Mouse (Mus musculus) midbrain, embryonic 12.5 days (tissue): ENCODE results near the gene Rbm12. TPM values are rescaled to one million over a fixed set of nuclear protein-coding genes. Genes with fewer than 3 reads are reported as not detected.

ENCODE experiments used
- ATAC-seq: fragments of 200-750 bp; cut with Nextera tagmentation; 2 replicates; pipeline ENCODE4 v1.8.0; 2017; ENCODE audit warnings: low read depth, moderate TSS enrichment, moderate library complexity; ENCODE audit not compliant: low FRiP score
- H3K27ac ChIP-seq: fragments of 300-500 bp; sonication (generic); replicated peaks from 2 replicates; pipeline ENCODE4 v1.5.1; 2016; ENCODE audit warnings: mild to moderate bottlenecking
- H3K27me3 ChIP-seq: fragments of 300-500 bp; sonication (generic); 2 replicates; pipeline ENCODE4 v1.6.1; 2016; ENCODE audit warnings: mild to moderate bottlenecking
- H3K36me3 ChIP-seq: fragments of 300-500 bp; sonication (generic); 2 replicates; pipeline ENCODE4 v1.6.1; 2016
- H3K4me1 ChIP-seq: fragments of 300-500 bp; sonication (generic); 2 replicates; pipeline ENCODE4 v1.6.1; 2016
- H3K4me2 ChIP-seq: fragments of 300-500 bp; sonication (generic); replicated peaks from 2 replicates; pipeline ENCODE4 v1.6.1; 2016; ENCODE audit warnings: mild to moderate bottlenecking, moderate library complexity
- H3K4me3 ChIP-seq: fragments of 300-500 bp; sonication (generic); 2 replicates; pipeline ENCODE4 v1.5.1; 2016; ENCODE audit warnings: mild to moderate bottlenecking
- H3K9ac ChIP-seq: fragments of 300-500 bp; sonication (generic); replicated peaks from 2 replicates; pipeline ENCODE4 v1.6.1; 2016; ENCODE audit warnings: mild to moderate bottlenecking, moderate library complexity
- H3K9me3 ChIP-seq: fragments of 300-500 bp; sonication (generic); 2 replicates; pipeline ENCODE4 v1.6.1; 2016; ENCODE audit warnings: mild to moderate bottlenecking
- WGBS: fragments of 180-500 bp; shearing (Covaris S2); methylation state at CpG from one replicate; pipeline ENCODE4 v1.1.7; 2016; 5-methylcytosine and 5-hydroxymethylcytosine counted together
- polyA plus RNA-seq: library from polyadenylated mRNA; unstranded; fragments of >200 nt; fragmentation: Nextera tagmentation; extraction: Ambion mirVana; gene quantifications from 2 replicates; pipeline ENCODE4 v1.2.1, GENCODE M21; 2016

Rbm12 gene
- polyA plus RNA-seq, result 47.4 and 49.5 TPM in 2 replicates

DNA sequence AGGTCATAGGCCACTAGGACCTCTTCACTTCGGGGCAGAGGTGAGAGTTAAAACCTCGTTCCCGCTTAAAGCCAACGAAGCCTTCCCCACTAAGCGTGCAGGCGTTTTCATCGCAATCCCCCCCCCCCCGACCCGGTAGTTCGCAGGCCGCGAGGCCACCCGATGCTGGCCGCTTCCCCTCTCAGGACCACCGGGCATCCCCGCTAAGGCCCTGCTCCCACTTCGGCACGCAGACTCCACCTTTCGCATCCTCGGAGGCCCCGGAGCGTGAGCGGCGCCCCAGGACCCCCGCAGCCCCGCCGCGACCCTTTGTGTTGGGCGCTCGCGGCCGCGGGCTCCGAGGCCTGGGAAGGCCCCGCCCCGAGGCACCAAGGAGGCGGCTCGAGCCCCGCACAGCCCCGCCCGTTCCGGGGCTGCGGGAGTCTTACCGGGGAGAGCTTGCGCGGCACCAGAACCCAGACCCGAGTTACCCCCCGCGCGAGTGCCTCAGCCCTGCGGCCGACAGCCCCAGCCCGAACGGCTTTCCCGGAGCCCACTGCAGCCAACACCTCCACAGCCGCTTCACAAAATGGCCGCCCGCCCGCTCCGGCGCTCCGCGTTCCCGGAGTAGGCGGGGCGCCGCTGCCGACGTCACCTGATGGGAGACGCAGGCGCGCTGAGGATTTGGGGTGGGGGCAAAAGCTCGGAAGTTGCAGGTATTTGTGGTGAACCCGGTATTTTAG lies at the start of gene Rbm12, which contains the start of gene Cpne1:
Gene Rbm12 (minus strand): TSS at position 621 of the 722 bp plus-strand sequence.
Gene Cpne1 (minus strand): TSS at position 608 of the 722 bp plus-strand sequence.
- peak; percentile 93 for ATAC-seq
- Histone ChIP-seq H3K4me2 (peak within 1 kb of the TSS; percentile 66), H3K4me1 (peaks cover 14% of the 10 kb centered on the region), H3K9me3 (no peaks in the 10 kb centered on the region), H3K27me3 (no peaks in the 10 kb centered on the region), H3K36me3 (0 out of 2 replicates have a peak, but pooled peaks cover 4% of the 10 kb centered on the region), H3K4me3 (peak within 1 kb of the TSS; percentile 96), H3K9ac (peak within 1 kb of the TSS; percentile 96), H3K27ac (peak within 1 kb of the TSS; percentile 81)
- under 1% methylated on average over 67 of the region's 74 CpGs for WGBS

DNA sequence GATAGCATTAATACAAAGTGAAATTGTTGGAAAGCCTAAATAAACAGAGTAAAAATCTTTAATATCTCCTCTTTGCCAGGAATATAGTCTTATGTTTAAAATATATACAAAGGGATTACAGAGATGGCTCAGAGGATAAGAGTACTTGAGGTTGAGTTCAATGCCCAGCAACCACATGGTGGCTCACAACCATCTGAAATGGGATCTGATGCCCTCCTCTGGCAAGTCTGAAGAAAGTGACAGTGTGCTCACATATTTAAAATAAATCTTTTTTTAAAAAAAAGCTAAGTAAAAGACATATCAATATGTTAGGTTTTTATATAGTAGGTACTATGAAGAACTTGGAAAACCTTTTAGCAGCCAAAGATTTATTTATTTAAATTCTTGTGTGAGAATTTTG lies 39.8 kb upstream of the Rbm12 start:
- Histone ChIP-seq H3K9ac (no peak overlapping the region), H3K4me2 (no peak overlapping the region), H3K36me3 (peaks cover 76% of the 10 kb centered on the region), H3K27me3 (no peaks in the 10 kb centered on the region), H3K9me3 (no peaks in the 10 kb centered on the region), H3K27ac (no peak overlapping the region), H3K4me1 (no peaks in the 10 kb centered on the region), H3K4me3 (no peak overlapping the region)
- no peak for ATAC-seq

DNA sequence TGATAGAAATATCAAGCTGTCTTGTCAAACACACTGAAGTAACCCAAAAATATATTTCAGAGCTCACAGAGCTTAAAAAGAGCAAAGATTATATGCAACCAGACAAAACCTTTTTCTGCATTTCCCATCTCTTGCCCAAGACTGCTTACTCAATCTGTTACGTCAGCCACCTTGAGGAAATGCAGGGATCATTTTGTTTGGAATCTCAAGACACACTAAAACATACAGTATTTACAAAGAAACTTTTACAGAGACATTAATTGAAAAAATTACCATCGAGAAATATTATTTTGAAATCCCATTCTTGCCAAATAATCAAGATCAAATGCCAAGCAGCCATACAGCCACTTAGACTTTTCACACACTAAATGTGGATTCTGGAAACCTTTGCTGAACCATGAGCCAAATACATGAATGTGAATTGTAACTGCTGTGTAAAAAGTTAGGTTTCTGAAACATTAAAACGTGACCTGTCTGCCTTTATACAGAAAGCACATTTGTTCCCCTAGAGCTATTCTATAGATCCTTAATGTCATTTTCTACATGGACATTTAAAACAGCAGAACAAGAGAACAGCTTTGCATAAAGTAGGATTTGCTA lies 35.6 kb upstream of the Rbm12 start:
- no peaks in the 10 kb centered on the region for H3K9me3 ChIP-seq
- no peaks in the 10 kb centered on the region for H3K27me3 ChIP-seq
- peaks cover 48% of the 10 kb centered on the region for H3K36me3 ChIP-seq
- no peak overlapping the region for H3K4me2 ChIP-seq
- no peak overlapping the region for H3K9ac ChIP-seq
- WGBS, result 93% methylated on average over 3 of the region's 3 CpGs
- ATAC-seq, result no peak
- peaks cover 13% of the 10 kb centered on the region for H3K4me1 ChIP-seq
- no peak overlapping the region for H3K4me3 ChIP-seq
- no peak overlapping the region for H3K27ac ChIP-seq

DNA sequence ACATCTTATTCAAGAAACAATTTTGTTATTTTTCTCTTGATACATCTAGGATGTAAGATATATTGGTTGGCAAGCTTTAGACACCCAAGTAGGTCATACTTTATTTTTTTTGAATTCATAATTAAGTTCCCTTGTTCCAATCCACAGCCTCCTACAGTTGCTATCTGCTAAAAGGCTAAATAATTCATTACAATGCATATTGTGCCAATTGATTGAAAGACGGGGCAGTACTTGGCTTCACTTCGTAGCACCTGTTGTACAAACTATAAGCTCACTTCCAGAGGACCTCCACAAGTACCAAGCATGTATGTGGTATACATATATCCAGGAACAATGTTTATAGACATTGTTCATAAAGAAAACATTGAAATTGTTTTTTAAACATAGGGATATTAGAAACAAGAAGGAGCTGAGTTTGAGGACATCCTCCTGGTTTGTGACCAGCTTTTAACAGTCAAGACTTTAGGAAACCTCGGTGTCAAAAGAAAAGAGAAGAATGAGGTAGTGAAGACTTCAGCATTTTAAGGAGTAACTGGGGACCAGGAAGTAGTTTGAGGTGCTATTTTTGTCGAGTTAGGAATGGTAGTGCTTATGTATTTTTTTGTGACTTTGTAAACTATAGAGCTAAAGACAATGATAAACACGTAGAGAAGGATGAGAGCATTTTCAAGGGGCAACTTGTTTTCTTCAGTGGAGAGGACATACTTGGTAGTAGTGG lies 34.7 kb upstream of the Rbm12 start:
- H3K4me2 ChIP-seq, result no peak overlapping the region
- no peak overlapping the region for H3K4me3 ChIP-seq
- ATAC-seq, result no peak
- H3K27me3 ChIP-seq, result no peaks in the 10 kb centered on the region
- H3K4me1 ChIP-seq, result peaks cover 13% of the 10 kb centered on the region
- peaks cover 47% of the 10 kb centered on the region for H3K36me3 ChIP-seq
- H3K9ac ChIP-seq, result no peak overlapping the region
- H3K27ac ChIP-seq, result no peak overlapping the region
- no peaks in the 10 kb centered on the region for H3K9me3 ChIP-seq
- 76% methylated on average over 5 of the region's 5 CpGs for WGBS

DNA sequence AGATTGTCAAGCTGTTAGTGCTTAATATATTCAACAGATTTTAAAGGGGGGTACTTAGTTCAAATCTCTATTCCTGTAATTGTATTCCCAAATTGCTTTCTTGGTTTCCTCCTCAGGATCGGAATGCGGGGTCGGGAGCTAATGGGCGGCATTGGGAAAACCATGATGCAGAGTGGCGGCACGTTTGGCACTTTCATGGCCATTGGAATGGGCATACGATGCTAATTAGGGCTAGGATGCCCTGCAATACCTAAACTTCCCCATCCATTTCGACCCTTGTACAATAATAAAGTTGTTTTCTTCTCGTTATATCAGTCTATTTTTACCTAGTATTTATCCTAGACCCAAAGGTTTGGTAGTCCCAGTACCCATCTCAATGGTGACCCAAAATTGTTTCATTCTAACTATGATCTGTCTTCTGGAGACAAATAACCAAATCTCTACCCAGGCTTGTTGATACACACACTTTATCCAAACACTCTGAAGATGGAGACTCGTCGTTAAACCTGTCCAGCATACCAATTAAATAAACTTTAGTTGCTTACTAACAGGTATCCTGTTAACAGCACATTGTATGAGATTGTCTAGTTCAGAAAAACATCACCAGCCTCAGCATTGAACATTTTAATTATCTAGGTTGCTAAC lies 33.8 kb upstream of the Rbm12 start:
- no peaks in the 10 kb centered on the region for H3K27me3 ChIP-seq
- no peaks in the 10 kb centered on the region for H3K9me3 ChIP-seq
- H3K36me3 ChIP-seq, result peaks cover 42% of the 10 kb centered on the region
- peaks cover 13% of the 10 kb centered on the region for H3K4me1 ChIP-seq
- H3K4me3 ChIP-seq, result peak overlapping the region; percentile 78; the same call in 1 of the 2 replicates
- peak overlapping the region; percentile 54; the same call in 1 of the 2 replicates for H3K4me2 ChIP-seq
- H3K27ac ChIP-seq, result no peak overlapping the region
- no peak for ATAC-seq
- 65% methylated on average over 11 of the region's 11 CpGs for WGBS
- H3K9ac ChIP-seq, result no peak overlapping the region

DNA sequence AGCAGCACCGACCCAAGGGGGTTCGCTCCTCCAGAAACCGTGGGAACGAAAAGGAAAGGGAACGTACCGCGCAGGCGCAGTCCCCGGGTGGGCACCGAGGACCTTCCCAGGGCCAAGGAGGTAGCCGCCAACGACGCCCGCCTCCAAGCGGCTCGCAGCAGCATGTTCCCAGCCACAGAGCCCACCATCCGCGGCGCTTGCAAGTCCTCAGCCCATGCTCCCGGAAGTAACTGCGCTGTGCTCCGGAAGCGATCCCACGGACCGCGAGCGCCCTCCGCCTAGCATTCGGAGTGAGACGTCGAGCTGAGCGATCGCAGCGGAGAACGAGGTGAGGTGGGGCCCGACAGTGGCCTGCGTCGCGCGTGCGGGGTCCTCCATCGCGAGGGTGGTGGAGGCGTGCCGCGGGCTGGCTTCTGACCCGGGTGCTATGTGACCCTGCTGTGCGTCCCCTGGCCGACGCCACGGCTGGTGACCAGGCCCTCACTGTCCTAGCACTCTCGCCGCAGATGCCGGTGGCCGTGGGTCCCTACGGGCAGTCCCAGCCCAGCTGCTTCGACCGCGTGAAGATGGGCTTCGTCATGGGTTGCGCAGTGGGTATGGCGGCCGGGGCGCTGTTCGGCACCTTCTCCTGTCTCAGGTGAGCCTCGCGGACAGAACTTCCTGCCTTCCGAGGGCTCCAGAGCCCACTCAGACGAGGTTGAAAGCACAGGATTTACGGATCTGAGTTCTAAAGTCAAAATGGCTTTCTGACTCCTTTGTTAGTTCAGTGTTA lies 32.4 kb upstream of the Rbm12 start, which contains the start of the genes Romo1 and Nfs1:
Gene Romo1 (plus strand): TSS at position 87 of the 772 bp plus-strand sequence.
Gene Nfs1 (minus strand): TSS at position 234 of the 772 bp plus-strand sequence.
- ATAC-seq, result peak; percentile 97
- Histone ChIP-seq H3K27me3 (no peaks in the 10 kb centered on the region), H3K9ac (peak within 1 kb of the TSS; percentile 81), H3K36me3 (peaks cover 31% of the 10 kb centered on the region), H3K4me3 (peak within 1 kb of the TSS; percentile 78), H3K27ac (peak within 1 kb of the TSS; percentile 95), H3K9me3 (no peaks in the 10 kb centered on the region), H3K4me1 (peaks cover 13% of the 10 kb centered on the region), H3K4me2 (peak within 1 kb of the TSS; percentile 54)
- WGBS, result under 1% methylated on average over 69 of the region's 70 CpGs

DNA sequence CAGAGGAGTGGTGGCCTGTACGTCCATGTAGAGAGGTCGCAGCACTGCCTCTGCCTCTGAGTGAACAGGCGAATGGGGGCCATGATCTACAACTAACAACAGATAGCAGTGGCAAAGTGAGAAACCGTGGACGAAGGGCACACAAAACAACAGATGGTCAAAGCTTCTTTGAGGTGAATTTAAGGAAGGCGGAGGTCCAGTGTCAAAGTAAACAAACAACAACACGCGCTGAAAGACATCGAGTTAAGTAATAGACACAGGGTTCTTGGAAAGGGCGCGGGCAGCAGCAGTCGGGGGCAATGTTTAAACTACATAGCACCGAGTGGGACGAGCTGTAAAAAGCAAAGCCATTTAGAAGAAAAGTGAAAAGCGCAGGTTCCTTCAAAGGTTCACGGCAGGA lies 31.6 kb upstream of the Rbm12 start:
- Histone ChIP-seq H3K27me3 (no peaks in the 10 kb centered on the region), H3K4me1 (peaks cover 13% of the 10 kb centered on the region), H3K9me3 (no peaks in the 10 kb centered on the region), H3K36me3 (peaks cover 23% of the 10 kb centered on the region), H3K4me3 (peak overlapping the region; percentile 78), H3K9ac (peak overlapping the region; percentile 81), H3K4me2 (peak overlapping the region; percentile 54), H3K27ac (peak overlapping the region; percentile 95)
- WGBS, result 3% methylated on average over 16 of the region's 16 CpGs
- ATAC-seq, result no peak

DNA sequence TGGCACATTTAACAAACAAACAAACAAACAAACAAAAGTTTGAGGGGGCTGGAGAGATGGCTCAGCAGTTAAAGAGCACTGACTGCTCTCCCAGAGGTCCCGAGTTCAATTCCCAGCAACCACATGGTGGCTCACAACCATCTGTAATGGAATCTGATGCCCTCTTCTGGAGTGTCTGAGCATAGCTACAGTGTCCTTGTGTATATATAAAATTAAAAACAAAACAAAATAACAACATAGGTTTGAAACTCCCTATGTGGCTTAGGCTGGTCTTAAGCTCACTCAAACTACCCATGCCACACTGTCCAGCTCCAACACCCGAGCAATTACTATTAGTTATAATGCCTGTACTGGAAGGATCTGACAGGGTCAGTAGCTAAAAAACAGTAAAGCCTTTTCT lies 31.0 kb upstream of the Rbm12 start:
- peaks cover 18% of the 10 kb centered on the region for H3K36me3 ChIP-seq
- peaks cover 13% of the 10 kb centered on the region for H3K4me1 ChIP-seq
- 85% methylated on average over 2 of the region's 2 CpGs for WGBS
- H3K4me3 ChIP-seq, result peak overlapping the region; percentile 78
- peak overlapping the region; percentile 81; the same call in 1 of the 2 replicates for H3K9ac ChIP-seq
- peak overlapping the region; percentile 54 for H3K4me2 ChIP-seq
- ATAC-seq, result no peak
- no peaks in the 10 kb centered on the region for H3K9me3 ChIP-seq
- no peaks in the 10 kb centered on the region for H3K27me3 ChIP-seq
- no peak overlapping the region for H3K27ac ChIP-seq

DNA sequence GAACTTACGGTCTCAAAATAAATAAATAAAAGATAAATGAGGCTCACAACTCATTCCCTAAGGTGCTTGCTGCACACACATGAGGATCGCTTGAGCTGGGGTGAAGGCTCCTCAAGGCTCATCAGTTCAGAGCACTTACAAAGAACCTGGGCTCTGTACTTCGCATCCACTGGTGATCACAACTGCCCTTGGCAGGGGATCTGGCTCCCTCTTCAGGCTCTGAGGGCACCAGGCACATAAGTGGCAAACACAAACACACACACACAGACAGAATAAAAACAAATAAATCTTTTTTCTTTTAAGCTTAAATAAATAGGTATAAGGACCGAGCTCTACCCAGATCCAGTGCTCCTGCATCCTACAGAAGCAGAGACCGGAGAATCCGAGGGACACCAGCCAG lies 23.9 kb upstream of the Rbm12 start:
- Histone ChIP-seq H3K4me2 (no peak overlapping the region), H3K4me1 (no peaks in the 10 kb centered on the region), H3K9me3 (no peaks in the 10 kb centered on the region), H3K4me3 (no peak overlapping the region), H3K27ac (no peak overlapping the region), H3K36me3 (peaks cover 11% of the 10 kb centered on the region; the same call in 1 of the 2 replicates), H3K27me3 (no peaks in the 10 kb centered on the region), H3K9ac (no peak overlapping the region)
- 91% methylated on average over 6 of the region's 6 CpGs for WGBS
- no peak for ATAC-seq

DNA sequence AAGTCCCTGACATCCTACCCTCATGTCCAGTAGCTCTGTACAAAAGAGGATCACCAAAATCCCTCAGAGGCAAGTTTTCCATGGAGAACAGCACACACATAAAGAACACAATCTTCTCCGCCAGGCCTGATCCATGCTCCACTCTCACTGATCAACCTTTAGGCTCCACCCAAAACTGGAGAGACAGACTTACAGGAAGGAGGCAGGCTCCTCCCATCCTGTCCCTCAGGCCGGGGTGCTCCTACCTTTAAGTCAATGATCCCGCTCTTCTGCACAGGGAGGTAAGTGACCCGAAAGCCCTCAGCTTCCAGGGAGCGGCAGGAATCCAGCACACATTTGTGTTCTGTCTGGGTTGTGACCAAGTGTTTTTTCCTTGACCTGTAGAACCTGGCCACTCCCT lies 22.4 kb upstream of the Rbm12 start:
- ATAC-seq, result no peak
- H3K4me1 ChIP-seq, result no peaks in the 10 kb centered on the region
- no peaks in the 10 kb centered on the region for H3K27me3 ChIP-seq
- no peak overlapping the region for H3K4me2 ChIP-seq
- H3K4me3 ChIP-seq, result no peak overlapping the region
- H3K36me3 ChIP-seq, result peaks cover 11% of the 10 kb centered on the region; the same call in 1 of the 2 replicates
- no peaks in the 10 kb centered on the region for H3K9me3 ChIP-seq
- H3K9ac ChIP-seq, result no peak overlapping the region
- WGBS, result 89% methylated on average over 5 of the region's 5 CpGs
- no peak overlapping the region for H3K27ac ChIP-seq

DNA sequence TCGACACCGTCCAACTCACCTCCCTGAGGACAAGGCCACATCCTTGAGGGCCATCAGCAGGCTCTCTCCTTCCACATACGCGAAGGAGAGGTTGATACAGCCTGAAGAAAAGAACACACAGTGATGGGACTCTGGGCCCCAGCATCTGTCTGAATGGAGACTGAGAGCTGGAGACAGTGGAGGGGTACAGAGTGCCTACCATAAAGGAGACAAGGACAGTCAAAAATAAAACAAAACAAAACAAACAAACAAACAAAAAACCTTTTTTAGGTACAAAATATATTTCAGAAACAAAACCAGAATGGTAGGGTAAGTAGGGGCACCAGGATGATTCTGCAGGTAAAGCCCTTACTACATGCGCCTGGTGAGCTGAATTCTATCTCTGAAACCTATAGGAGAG lies 15.2 kb upstream of the Rbm12 start, which contains the start of gene Gm28036:
Gene Gm28036 (minus strand): TSS at position 101 of the 400 bp plus-strand sequence.
- Histone ChIP-seq H3K27ac (no peak within 1 kb of the TSS), H3K27me3 (no peaks in the 10 kb centered on the region), H3K9ac (no peak within 1 kb of the TSS), H3K36me3 (peaks cover 17% of the 10 kb centered on the region), H3K4me2 (no peak within 1 kb of the TSS), H3K4me3 (no peak within 1 kb of the TSS), H3K9me3 (no peaks in the 10 kb centered on the region), H3K4me1 (no peaks in the 10 kb centered on the region)
- WGBS, result 91% methylated on average over 5 of the region's 5 CpGs
- no peak for ATAC-seq
